Mouse (Mus musculus): ENCODE measurements around the gene Lce1m.
"Not testable (repeated sequence)": the region's sequence is repeated elsewhere in the genome, so short reads cannot be mapped to it uniquely, and the experiment has no call there.

Gene Lce1m

DNA sequence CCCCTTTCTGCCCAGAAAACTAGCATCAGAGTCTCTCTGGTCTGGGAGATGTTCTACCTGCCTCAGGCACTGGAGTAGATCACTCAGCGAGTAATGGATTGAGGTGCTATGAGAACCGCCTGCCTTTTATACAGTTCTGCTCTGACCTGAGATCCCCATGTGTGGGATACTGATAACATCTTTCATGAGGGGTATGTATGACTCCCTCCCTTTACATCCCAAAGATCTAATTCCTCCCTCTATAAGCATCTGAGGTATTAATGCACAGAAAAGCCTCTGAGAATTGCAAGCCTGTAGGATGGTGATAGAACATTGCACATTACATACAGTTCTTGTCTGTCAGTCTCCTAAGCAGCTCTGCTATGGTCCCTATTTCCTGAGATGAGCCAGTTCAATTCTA, at the start of gene Lce1m:
Lce1m (minus strand) TSS at position 101 of the 400 bp plus-strand sequence.
- no peak for DNase-seq

DNA sequence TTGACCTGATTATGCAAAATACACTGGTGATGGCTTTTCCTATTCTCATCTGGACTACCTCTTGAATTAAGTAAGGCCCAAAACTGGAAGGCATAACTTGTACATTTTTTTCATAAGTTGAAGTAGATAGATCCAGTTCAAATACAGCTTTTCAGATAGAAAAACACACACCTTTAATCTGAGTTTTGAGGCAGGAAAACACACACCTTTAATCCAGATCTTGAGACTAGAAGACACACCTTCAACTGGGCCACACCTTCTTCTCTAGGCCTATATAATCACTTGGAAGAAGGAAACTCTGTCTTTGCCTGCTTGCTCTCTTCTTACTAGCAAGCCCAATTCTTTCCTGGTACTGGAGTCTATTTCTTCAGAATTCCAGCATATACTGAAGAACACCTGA, 49.7 kb upstream of the Lce1m start, which contains the start of gene Gm4858:
Gm4858 (plus strand) TSS at position 301 of the 400 bp plus-strand sequence.
- DNase-seq = not testable (repeated sequence)

DNA sequence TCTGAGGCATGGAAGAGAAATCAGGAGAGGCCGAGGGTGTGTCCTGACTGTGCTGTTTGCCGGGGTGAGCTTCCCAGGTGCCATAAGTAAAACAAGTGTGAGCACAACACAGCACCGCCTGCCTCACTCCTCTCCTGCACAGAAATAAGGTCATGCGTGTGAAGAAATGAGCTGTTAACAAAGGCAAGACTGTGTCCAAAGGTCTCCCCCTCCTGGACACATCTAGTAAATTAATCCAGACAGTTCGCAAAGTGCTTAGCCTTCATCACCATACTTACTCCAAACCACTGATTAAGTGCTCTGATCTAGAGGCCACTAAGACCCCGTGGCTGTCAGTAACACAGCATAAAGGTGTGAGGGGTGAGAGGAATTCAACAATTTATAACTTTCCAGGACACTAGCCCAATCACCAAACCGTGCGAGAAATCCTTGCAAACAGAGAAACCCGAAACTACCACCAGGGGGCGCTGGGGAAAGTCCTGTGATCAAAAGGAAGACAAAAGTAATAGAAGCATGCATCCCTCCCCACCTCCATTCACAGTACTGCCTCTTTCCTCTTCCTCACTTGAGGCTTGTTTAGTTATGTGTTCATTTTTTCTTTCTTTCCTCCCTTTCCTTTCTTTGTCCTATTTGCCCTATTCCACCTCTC, 34.1 kb upstream of the Lce1m start:
- no peak for DNase-seq

DNA sequence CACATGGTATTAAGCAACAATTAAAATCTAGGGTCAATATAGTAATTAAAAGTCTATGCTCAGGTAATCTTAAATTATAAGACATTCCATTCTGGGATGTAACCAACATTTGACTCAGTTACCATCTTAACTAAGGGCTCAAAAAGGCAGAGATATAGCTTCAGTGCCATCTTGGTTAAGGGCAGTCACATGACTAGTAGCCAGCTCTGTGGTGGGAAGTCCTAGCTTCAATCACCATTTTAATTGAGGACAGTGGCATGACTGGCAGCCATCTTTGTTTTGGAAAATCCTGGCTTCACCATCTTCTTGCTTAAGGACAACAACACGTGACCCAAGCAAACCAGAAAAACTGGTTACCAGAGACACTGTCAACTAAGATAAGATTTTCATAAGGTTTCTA, 31.3 kb upstream of the Lce1m start:
- DNase-seq = no peak

DNA sequence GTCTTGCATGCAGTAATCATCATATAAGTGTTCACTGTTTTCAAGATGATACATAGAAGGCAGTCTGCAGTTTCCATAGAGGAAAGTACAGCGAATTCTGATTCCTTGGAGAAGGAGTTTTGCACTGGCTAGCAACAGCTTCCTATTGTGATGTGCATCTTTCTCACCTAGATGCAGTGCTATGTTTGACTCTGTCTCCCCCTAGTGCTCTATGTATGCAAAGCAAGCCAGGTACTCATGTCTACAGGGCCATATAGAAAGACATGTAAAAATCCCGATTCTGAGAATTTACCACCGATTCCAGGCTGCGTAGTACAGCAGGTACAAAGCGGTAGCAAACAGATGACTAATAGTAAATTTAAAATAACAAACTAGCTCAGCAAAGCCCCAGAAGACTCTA, 12.6 kb upstream of the Lce1m start:
- no peak for DNase-seq

DNA sequence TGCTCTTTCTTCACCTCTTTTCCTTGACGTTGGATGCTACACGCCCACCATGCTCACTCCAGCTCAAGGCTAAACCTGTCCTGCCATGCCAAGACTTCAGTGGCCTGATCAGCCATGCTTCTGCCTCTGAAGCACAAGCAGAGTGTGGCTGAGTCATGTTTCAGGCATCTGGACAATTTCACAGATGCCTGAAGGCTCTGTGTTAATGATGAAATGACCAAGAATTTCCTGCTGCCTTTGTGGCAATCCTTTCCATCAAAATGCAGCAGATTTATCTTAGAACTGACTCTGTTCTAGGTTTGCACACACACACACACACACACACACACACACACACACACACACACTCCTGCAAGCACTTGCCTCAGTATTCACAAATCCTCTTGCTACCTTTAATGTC, 6.6 kb upstream of the Lce1m start:
- DNase-seq = no peak

DNA sequence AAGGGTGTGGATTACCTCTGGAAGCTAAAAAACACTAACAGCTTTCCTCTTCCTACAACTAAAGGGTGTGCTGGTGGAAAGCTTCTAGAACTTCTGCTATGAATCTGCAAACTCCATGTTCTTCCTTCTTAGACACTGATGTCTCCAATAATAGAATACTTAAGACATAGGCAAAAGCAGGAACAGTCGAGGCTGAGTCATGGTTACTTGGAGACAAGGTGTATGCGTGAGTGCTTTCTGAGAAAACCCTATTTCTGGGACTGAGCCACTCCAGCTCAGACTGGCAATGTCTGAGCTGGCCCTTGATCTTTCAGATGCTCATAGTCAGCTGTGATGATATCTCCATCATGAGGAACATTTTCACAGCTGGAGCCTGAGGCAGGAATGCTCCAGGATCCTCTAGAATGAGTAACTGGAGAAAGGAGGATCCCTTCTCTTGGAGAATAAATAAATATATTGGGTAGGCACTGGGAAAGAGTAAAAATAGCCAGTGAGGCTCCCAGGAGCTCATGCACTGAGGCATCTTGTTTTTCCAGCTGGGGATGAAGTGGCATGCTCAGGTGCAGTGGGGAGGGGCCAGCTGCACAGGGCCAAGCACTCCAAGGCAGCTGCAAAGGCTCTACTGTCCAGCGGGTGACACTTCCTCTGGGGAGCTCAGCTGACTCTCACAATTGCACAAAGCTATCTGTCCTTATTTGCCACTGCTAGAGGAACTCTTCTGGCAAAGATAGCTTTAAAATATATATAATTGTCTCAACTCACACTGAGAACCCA, 4.7 kb upstream of the Lce1m start:
- DNase-seq = no peak

DNA sequence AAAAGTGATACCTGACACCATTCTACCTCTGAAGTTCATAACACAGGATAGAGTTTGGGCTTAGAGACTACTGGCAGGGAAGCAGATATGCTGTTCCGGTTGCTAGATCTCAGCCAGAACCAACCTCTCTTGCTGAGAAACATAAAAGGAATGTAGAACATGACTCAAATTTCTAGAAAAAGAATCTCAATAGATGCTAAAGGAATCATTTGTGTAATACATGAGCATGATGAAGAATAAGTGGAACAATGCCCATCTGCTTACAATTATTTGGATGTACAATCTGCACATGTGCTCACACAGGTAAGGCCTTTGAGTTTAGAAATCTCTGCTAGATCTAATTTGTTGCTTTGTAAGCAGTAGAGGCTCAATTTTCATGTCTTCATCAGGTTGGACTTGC, 2.3 kb upstream of the Lce1m start:
- DNase-seq = no peak

DNA sequence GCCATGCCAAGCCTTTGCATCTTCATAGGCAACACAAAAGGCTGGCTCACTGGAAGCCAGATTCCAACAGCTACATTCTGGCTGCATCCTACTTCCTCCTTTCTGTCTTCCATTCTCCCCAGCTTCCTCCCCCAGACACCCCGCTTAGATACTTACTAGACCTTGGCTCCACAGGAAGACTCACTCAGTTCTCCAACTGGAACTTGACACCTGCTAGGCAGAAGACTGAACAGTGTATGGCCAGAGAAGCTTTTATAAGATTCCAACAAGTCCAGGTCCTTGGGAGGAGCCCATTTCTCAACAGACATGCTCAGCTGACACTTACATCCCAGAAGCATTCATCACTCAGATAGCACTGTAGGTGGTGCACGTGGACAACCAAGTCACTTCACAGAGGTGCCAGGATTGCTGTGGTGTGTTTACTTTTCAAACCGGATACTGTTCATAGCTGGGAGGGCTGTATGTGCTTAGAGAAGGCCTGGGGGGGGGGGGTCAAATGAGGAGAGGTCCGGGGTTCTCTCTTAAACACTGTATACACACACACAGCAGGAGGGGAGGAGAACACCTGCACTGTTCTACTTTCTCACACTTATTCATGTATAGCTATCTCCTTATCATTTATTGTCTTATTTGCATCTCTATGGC, 3.3 kb downstream of the Lce1m start, which contains the start of gene Crct1:
Crct1 (minus strand) TSS at position 228 of the 645 bp plus-strand sequence.
- no peak for DNase-seq

DNA sequence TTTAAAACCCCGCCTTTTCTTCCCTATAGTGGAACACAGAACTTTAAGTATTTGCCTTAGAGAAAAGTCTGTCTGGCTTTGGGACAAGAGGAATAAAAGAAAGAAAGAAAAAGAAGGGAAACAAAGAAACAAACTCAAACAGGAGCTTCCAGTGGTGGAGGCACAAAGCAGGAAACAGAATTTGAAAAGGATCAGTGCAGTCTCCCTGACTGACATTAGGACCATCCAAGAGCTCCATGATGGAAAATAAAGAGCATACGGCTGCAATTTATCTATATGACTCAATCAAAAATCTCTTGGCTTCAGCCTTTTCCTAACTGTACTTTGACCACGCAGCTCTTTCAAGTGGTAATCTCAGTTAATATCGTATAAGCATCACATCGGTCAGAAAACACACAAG, 4.0 kb downstream of the Lce1m start:
- no peak for DNase-seq

DNA sequence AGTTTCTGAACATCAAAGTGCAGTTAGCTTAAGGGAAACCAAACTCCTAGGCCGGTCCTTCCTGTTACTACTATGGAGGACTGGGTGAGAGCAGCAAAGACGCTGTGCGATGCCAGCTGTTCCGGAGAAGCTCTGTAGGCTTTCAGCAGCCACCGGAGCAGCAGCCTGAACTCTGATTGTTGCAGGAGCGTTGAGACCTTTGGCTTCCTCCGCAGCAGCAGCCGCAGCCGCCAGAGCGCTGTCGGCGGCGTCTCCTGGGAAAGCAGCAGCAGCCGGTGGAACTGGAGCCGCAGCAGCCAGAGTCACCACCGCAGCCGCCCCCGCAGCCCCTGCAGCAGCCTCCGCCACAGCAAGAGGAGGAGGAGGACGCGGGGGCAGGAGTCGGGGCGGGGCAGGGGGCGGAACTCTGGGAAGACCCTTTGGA, 4.5 kb downstream of the Lce1m start:
- DNase-seq = no peak

DNA sequence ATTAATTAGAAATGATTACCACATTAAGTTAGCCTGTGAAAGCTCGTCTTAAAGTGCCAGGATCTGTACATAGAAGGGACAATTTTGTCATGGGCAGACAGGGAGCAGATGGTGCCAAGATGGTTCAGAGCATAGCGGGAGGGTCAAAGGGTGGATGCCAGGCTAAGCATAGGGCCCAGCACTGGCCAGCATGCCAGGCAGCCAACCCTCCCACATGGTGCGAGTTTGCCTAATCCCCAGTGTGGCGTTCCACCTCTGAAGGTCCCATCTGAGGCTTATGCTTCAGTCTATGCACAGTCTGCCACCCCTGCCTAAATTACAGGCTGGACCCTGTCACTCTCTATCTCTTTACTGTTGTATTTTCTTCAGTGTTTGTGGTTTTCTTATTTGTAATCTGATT, 16.0 kb downstream of the Lce1m start:
- DNase-seq = no peak

DNA sequence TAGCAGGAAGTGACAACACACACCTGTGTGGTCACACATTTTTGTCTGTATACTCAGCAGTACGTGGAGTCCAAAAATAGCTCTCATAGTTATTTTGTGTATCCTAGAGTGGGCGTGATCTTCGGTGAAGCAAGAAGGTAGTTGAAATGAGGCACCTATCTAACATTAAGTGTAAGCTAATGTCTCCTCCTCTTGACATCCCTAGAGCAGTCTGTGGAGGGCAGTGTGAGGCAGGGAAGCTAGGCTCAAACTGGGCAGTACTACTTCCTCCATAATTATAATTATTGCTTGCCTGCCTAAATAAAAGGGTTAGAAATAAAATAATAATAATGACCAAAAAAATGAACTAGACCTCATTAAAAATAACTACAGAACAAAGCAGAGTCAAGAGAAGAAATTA, 18.2 kb downstream of the Lce1m start:
- DNase-seq = no peak

DNA sequence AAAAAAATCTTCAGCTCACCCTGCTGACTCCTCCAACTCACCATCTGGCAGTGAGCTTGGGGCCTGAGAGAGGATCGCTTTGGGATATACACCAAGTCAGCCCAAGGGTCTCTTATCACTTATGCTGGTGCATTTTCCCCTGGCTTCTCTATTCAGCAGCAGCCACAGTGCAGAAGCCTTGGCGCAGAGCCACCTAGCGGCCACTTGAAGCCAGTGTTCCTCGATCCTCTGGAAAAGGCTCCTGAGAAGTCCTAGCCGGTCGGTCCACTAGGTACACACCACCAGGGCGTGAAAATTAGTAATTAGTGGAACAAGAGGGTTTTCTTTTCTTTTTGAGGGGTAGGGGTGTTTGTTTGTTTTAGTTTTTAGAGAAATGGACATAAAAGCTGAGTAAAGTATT, 20.2 kb downstream of the Lce1m start:
- DNase-seq = peak; percentile 3 to 4

DNA sequence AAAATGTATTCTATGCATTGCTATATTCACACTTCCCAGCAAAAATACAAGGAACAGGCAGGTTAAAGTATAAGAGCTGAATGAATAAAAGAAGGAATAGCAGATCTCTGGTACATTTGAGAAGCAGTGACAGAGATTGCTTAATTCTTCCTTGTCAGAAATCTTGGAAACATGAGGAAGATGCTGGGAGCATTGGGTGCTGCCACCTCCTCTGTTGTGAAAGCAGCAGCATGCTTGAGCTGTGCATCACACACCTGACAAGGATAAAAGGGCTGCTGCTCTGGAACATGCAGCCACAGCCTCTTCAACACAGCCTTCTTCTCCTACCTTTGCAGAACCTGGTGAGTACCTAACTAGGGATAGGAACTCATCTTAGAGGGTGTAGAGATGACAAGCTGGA, 26.9 kb downstream of the Lce1m start, which contains the start of gene Lce3f:
Lce3f (plus strand) TSS at position 301 of the 400 bp plus-strand sequence.
- no peak for DNase-seq

DNA sequence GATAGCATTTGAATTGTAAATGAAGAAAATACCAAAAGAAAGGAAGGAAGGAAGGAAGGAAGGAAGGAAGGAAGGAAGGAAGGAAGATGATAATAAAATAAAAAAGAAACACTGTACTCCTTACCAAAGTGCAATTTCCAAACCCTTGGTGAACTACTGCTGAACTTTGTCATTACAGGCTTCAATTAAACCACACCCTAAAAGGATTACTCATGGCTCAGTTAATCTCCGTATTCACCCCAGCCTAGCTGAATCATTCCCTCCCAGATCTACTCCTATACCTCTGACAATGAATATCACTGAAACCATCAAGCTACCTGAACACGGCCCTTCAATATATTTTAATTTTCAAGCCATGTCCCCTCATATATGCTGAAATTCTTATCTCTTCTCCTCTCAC, 40.4 kb downstream of the Lce1m start:
- DNase-seq = no peak

Measured in thymus, postnatal 36 days (tissue).